Mouse (Mus musculus): ENCODE measurements around the gene Mfsd4b2. TPM values are rescaled to one million over a fixed set of nuclear protein-coding genes. Genes with fewer than 3 reads are reported as not detected.

Mfsd4b2 gene
- total and polyA plus RNA-seq, 3 experiments = not detected

DNA sequence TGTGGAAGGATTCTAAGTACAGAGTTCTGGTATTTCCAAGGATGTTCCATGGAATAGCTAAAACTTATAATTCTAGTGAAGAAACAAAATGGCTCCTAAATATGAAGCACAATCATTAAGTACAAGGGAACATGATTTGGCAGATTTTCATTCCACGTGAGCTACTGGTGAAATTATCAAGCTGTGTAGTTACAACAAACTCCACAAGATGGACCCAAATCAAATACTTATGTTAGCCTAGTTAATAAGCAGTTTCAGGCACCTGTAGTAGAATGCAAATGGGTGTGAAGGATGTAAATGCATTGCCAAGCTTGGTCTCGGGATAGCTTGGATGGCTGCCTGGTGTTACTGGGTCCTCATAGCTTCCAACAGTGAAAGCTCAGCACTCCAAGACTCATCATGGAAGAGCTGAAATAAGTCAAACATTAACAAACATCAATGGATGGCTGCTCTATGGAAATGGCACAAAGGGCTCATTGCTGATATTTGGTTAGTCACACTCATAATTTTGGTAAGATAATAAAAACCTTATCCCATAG lies 29.7 kb upstream of the Mfsd4b2 start:
- Histone ChIP-seq H3K27ac (ENCODE audit: insufficient read depth, low read depth) (no peak overlapping the region), H3K4me1 (ENCODE audit: control insufficient read depth in 1 of 2, insufficient read depth in 2 of 2) (no peaks in the 10 kb centered on the region), H3K9me3 (replicated peaks; ENCODE audit: low read length) (no peaks in the 10 kb centered on the region), H3K79me2 (replicated peaks; ENCODE audit: control insufficient read depth, extremely low read depth, insufficient read depth, poor library complexity, severe bottlenecking) (no peaks in the 10 kb centered on the region), H3K4me2 (ENCODE audit: insufficient read depth, low read depth, poor library complexity, severe bottlenecking) (no peak overlapping the region), H3K36me3 (replicated peaks in 1 of 2; ENCODE audit: control insufficient read depth in 1 of 2, insufficient read depth in 1 of 2, low read length in 1 of 2) (no peaks in the 10 kb centered on the region), H3K4me3 (replicated peaks in 1 of 3; ENCODE audit: low read depth in 2 of 3, low read length in 2 of 3, poor library complexity in 1 of 3) (no peak overlapping the region), H3K9ac (ENCODE audit: insufficient read depth, low read depth) (no peak overlapping the region), H3K27me3 (replicated peaks) (no peaks in the 10 kb centered on the region)
- dilution Hi-C loops (cut with MboI; ENCODE audit: extremely low pct_ligation_motif_present, extremely low pct_unique_long_range_greater_than_20kb, low sequenced_read_pairs) (no loop called here), in situ Hi-C loops (cut with MboI; ENCODE audit: low pct_ligation_motif_present, low pct_unique_long_range_greater_than_20kb, low sequenced_read_pairs) (no loop called here)
- DNase-seq (ENCODE audit: extremely low read depth) = no peak
- TF ChIP-seq GABPA (IDR thresholded peaks at IDR 0.05; ENCODE audit: insufficient replicate concordance, low read depth, low read length) = no peak
- TF ChIP-seq IRF4 (IDR thresholded peaks at IDR 0.05; ENCODE audit: low read depth, low read length) = no peak

DNA sequence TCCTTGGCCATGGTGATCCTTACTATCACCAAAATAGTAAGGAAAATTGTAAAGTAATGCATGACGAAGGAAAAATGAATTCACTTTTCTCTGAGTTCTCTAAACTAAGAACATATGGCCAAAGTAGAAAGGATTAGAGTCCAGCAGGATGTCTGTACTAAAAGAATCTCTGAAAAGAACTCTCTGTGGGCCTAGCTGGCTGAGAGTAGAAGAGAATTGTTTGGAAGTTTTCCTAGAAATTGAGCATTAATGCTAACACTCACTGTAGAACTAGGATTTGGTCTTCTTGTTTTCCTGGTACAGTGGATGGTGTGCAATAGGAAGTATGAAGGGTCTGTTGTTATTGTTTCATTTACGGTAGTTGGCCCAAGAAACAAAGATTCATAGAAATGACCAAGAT lies 28.4 kb upstream of the Mfsd4b2 start:
- no peak overlapping the region for H3K4me3 ChIP-seq (replicated peaks in 1 of 3; ENCODE audit: low read depth in 2 of 3, low read length in 2 of 3, poor library complexity in 1 of 3)
- H3K79me2 ChIP-seq (replicated peaks; ENCODE audit: control insufficient read depth, extremely low read depth, insufficient read depth, poor library complexity, severe bottlenecking) = no peaks in the 10 kb centered on the region
- H3K4me1 ChIP-seq (ENCODE audit: control insufficient read depth in 1 of 2, insufficient read depth in 2 of 2) = no peaks in the 10 kb centered on the region
- no peaks in the 10 kb centered on the region for H3K36me3 ChIP-seq (replicated peaks in 1 of 2; ENCODE audit: control insufficient read depth in 1 of 2, insufficient read depth in 1 of 2, low read length in 1 of 2)
- H3K27me3 ChIP-seq (replicated peaks) = no peaks in the 10 kb centered on the region
- no peak for TF ChIP-seq MAZ (IDR thresholded peaks at IDR 0.05; ENCODE audit: low read depth, low read length)
- no peak for TF ChIP-seq SMC3 (IDR thresholded peaks at IDR 0.05; ENCODE audit: low read depth, low read length)
- no peak for TF ChIP-seq JUN (IDR thresholded peaks at IDR 0.05; ENCODE audit: insufficient read depth, low read depth, low read length)
- no peak for TF ChIP-seq E2F4 (IDR thresholded peaks at IDR 0.05; ENCODE audit: insufficient replicate concordance, low read depth, low read length)
- TF ChIP-seq ZMIZ1 (IDR thresholded peaks at IDR 0.05; ENCODE audit: low read depth, low read length) = no peak
- TF ChIP-seq POLR2AphosphoS2 (IDR thresholded peaks at IDR 0.05; ENCODE audit: low read depth, low read length) = no peak
- no peak for TF ChIP-seq EP300 (IDR thresholded peaks at IDR 0.05; ENCODE audit: low read length)
- TF ChIP-seq ZNF384 (IDR thresholded peaks at IDR 0.05; ENCODE audit: low read depth, low read length) = no peak
- no peak for TF ChIP-seq IRF4 (IDR thresholded peaks at IDR 0.05; ENCODE audit: low read depth, low read length)
- no peak for TF ChIP-seq GABPA (IDR thresholded peaks at IDR 0.05; ENCODE audit: insufficient replicate concordance, low read depth, low read length)
- TF ChIP-seq ETS1 (conservative IDR thresholded peaks at IDR 0.05; ENCODE audit: low read depth, low read length) = no peak
- no peak for TF ChIP-seq NELFE (IDR thresholded peaks at IDR 0.05; ENCODE audit: low read depth, low read length)
- TF ChIP-seq USF2 (conservative IDR thresholded peaks at IDR 0.05; ENCODE audit: low read depth, low read length) = no peak
- no peak for TF ChIP-seq BHLHE40 (IDR thresholded peaks at IDR 0.05; ENCODE audit: low read depth, low read length)
- in situ Hi-C loops (cut with MboI; ENCODE audit: low pct_ligation_motif_present, low pct_unique_long_range_greater_than_20kb, low sequenced_read_pairs) (no loop called here), dilution Hi-C loops (cut with MboI; ENCODE audit: extremely low pct_ligation_motif_present, extremely low pct_unique_long_range_greater_than_20kb, low sequenced_read_pairs) (no loop called here)
- H3K9ac ChIP-seq (ENCODE audit: insufficient read depth, low read depth) = no peak overlapping the region
- no peaks in the 10 kb centered on the region for H3K9me3 ChIP-seq (replicated peaks; ENCODE audit: low read length)
- no peak overlapping the region for H3K27ac ChIP-seq (ENCODE audit: insufficient read depth, low read depth)
- H3K4me2 ChIP-seq (ENCODE audit: insufficient read depth, low read depth, poor library complexity, severe bottlenecking) = no peak overlapping the region
- DNase-seq (ENCODE audit: extremely low read depth) = no peak

Data from CH12.LX (cell line).